Mouse (Mus musculus) brain, embryonic 14.5 days (tissue): ENCODE measurements around the gene Nsmf.

ENCODE experiments used
- CTCF ChIP-seq: fragments of 200-500 bp; IDR thresholded peaks from 2 replicates; pipeline ENCODE4 v1.5.1; 2012; ENCODE audit warnings: inconsistent platforms, mild to moderate bottlenecking, moderate library complexity, borderline replicate concordance; ENCODE audit not compliant: insufficient read depth, insufficient read length; ENCODE audit errors: extremely low read depth
- POLR2A ChIP-seq: fragments of 200-500 bp; IDR thresholded peaks from 2 replicates; pipeline ENCODE4 v1.6.1; 2012; ENCODE audit warnings: mild to moderate bottlenecking, inconsistent platforms, borderline replicate concordance; ENCODE audit not compliant: poor library complexity, insufficient read depth, insufficient read length, severe bottlenecking; ENCODE audit errors: extremely low read depth

DNA sequence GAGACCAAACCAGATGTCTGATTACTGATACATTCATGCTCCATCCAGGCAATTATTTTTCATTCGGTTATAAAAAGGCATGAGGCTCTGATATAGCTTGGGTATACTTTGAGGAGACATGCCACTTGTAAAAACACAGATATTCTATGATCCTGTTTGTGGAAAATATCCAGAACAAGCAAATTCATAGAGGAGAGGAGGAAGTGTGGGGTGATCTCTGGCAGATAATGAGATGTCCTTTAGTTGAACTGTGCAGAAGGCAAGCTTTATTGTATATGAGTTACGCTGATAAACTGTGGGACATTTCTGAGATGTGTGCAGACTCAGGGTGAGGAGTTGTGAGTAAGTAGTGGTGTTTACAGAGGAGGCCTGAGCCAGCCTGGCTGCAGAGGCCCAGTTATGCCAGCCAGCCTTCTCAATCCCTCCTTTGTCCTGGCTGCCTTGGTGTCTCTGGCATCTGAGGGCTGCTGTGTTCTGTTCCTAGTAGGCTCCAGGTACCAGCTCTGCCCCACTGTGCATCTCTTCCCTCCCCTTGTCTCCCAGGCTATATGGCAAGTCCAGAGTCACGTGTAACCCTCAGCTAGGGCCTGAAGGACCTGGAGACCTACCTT lies 44.0 kb downstream of the Nsmf start:
- TF ChIP-seq CTCF (no peak), POLR2A (no peak)
